Mouse (Mus musculus) hindbrain, embryonic 11.5 days (tissue): ENCODE measurements at regions not wholly inside any gene's neighbourhood (a gene's known extent, or its start where the extent isn't known, plus 50 kb on each side); places are given as distances from the start of the nearest gene placed in this dataset.

Experiments
- ATAC-seq: fragments of 200-750 bp; cut with Nextera tagmentation; 2 replicates; pipeline ENCODE4 v1.8.0; 2017; ENCODE audit warnings: mild to moderate bottlenecking, moderate TSS enrichment, moderate library complexity; ENCODE audit not compliant: low FRiP score
- DNase-seq: peaks from one replicate; pipeline ENCODE4 v3.0.0-alpha.2; 2015; ENCODE audit warnings: low spot score
- H3K27ac ChIP-seq: fragments of 300-500 bp; sonication (generic); 2 replicates; pipeline ENCODE4 v1.5.1; 2014; ENCODE audit warnings: mild to moderate bottlenecking, low read depth, low read length
- H3K27me3 ChIP-seq: fragments of 300-500 bp; sonication (generic); 2 replicates; pipeline ENCODE4 v1.6.1; 2014; ENCODE audit warnings: mild to moderate bottlenecking, low read length, moderate library complexity, mixed read lengths; ENCODE audit not compliant: control insufficient read depth, insufficient read depth
- H3K36me3 ChIP-seq: fragments of 300-500 bp; sonication (generic); 2 replicates; pipeline ENCODE4 v1.6.1; 2014; ENCODE audit warnings: mild to moderate bottlenecking, low read length, moderate library complexity, mixed read lengths; ENCODE audit not compliant: control insufficient read depth, insufficient read depth
- H3K4me1 ChIP-seq: fragments of 300-500 bp; sonication (generic); replicated peaks from 2 replicates; pipeline ENCODE4 v1.6.1; 2014; ENCODE audit warnings: low read length, mixed read lengths; ENCODE audit not compliant: control insufficient read depth, insufficient read depth
- H3K4me2 ChIP-seq: fragments of 300-500 bp; sonication (generic); replicated peaks from 2 replicates; pipeline ENCODE4 v1.6.1; 2014; ENCODE audit warnings: mild to moderate bottlenecking, low read depth, low read length
- H3K4me3 ChIP-seq: fragments of 300-500 bp; sonication (generic); 2 replicates; pipeline ENCODE4 v1.5.1; 2014; ENCODE audit warnings: low read depth, low read length
- H3K9ac ChIP-seq: fragments of 300-500 bp; sonication (generic); 2 replicates; pipeline ENCODE4 v1.6.1; 2014; ENCODE audit warnings: low read depth, low read length
- H3K9me3 ChIP-seq: fragments of 300-500 bp; sonication (generic); 2 replicates; pipeline ENCODE4 v1.6.1; 2016; ENCODE audit warnings: low read length; ENCODE audit not compliant: control insufficient read depth
- WGBS: fragments of 180-500 bp; shearing (Covaris S2); extraction: QIAGEN DNeasy Blood & Tissue Kit; methylation state at CpG from one replicate; pipeline ENCODE4 v1.1.7; 2014; 5-methylcytosine and 5-hydroxymethylcytosine counted together

- H3K4me2 ChIP-seq = no peak overlapping the region
- no peaks in the 10 kb centered on the region for H3K36me3 ChIP-seq
- H3K4me1 ChIP-seq = no peaks in the 10 kb centered on the region
- H3K9me3 ChIP-seq = no peaks in the 10 kb centered on the region
- H3K4me3 ChIP-seq = no peak overlapping the region
- H3K27ac ChIP-seq = no peak overlapping the region
- H3K27me3 ChIP-seq = no peaks in the 10 kb centered on the region
- no peak overlapping the region for H3K9ac ChIP-seq
- no peak for ATAC-seq
- WGBS = 84% methylated on average over 4 of the region's 4 CpGs
- no peak for DNase-seq
Measured at GRCm38 (mm10) chr19:60684417-60684816, 71.4 kb upstream of the Nanos1 start.

DNA sequence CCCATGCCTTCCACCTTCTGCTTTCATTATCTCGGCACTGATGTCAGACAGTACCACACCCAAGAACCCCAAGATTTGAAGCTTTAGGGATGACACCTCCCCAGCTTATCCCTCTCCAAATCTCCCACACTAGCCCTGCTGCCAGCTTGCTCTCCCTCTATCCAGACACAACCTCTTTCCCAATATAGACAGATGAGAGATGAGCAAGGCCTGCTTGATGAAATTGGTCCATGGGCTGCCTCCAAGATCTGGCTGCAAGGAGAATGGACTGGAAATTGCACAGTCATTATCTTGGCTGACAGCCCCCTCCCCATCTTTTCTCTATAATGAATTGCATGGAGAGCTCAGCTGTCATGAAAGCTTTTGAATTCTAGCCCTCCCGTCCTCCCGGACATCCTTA lies 73.5 kb upstream of the Nanos1 start:
- Histone ChIP-seq H3K4me2 (no peak overlapping the region), H3K27ac (no peak overlapping the region), H3K27me3 (no peaks in the 10 kb centered on the region), H3K4me3 (no peak overlapping the region), H3K36me3 (no peaks in the 10 kb centered on the region), H3K9me3 (no peaks in the 10 kb centered on the region), H3K9ac (no peak overlapping the region), H3K4me1 (no peaks in the 10 kb centered on the region)
- ATAC-seq = no peak
- DNase-seq = peak; percentile 11
- 72% methylated on average over 3 of the region's 3 CpGs for WGBS

GRCm38 (mm10) chr19:60681481-60681880 lies 74.3 kb upstream of the Nanos1 start:
- no peaks in the 10 kb centered on the region for H3K9me3 ChIP-seq
- no peak overlapping the region for H3K4me3 ChIP-seq
- H3K36me3 ChIP-seq = no peaks in the 10 kb centered on the region
- H3K27ac ChIP-seq = no peak overlapping the region
- H3K4me1 ChIP-seq = no peaks in the 10 kb centered on the region
- H3K9ac ChIP-seq = no peak overlapping the region
- no peak overlapping the region for H3K4me2 ChIP-seq
- DNase-seq (no peak), ATAC-seq (no peak)
- no peaks in the 10 kb centered on the region for H3K27me3 ChIP-seq
- 90% methylated on average over 1 of the region's 1 CpGs for WGBS

DNA sequence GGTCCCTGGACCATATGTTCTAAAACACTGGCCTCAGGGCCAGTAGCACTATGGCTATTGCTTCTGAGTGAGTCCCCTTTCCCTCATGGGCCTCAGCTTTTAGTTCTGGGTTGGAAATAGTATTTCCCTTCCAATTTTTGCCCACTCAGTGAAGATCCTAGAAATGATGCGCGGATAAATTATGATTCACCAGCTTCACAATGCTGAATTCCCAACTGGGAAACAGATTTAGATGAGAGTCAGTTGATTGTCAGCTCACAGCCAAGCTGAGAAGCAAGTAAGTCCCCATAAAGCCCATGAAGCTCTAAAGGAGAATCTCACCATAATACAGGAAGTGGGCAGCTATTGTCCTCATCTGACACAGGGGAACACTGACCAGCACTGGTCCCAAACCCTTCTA lies 77.6 kb upstream of the Nanos1 start:
- no peak overlapping the region for H3K27ac ChIP-seq
- H3K4me3 ChIP-seq = no peak overlapping the region
- H3K9ac ChIP-seq = no peak overlapping the region
- no peaks in the 10 kb centered on the region for H3K9me3 ChIP-seq
- DNase-seq (no peak), ATAC-seq (no peak)
- 95% methylated on average over 2 of the region's 2 CpGs for WGBS
- H3K27me3 ChIP-seq = no peaks in the 10 kb centered on the region
- no peaks in the 10 kb centered on the region for H3K4me1 ChIP-seq
- H3K36me3 ChIP-seq = no peaks in the 10 kb centered on the region
- no peak overlapping the region for H3K4me2 ChIP-seq

DNA sequence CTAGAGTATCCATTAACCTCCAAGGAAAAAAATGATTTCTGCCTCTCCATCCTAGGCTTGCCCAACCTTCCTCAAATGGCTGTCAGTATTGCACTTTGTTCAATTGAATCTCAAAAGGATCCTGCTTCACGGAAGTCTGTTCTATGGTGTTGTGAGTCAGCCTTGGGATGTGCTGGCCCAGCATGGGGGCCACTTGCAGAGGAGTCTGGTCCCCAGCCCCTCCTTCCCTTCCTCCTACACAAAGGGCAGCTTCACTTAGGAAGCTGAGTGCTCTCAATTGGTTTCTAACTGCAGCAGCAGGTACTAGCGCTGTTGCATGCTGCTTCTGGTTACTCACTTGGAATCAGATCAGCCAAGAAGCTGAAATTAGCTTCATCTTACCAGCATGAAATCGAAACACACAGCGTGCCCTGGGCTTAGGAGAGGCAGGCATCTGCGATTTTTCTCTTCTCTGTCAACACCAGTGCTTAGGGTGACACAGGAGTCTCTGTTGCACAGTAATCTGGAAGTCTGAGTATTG lies 80.8 kb upstream of the Nanos1 start:
- H3K27me3 ChIP-seq = no peaks in the 10 kb centered on the region
- DNase-seq (no peak), ATAC-seq (no peak)
- whole genome bisulfite sequencing = 37% methylated on average over 5 of the region's 5 CpGs
- H3K4me2 ChIP-seq = no peak overlapping the region
- no peaks in the 10 kb centered on the region for H3K4me1 ChIP-seq
- H3K4me3 ChIP-seq = no peak overlapping the region
- H3K9me3 ChIP-seq = no peaks in the 10 kb centered on the region
- H3K36me3 ChIP-seq = no peaks in the 10 kb centered on the region
- no peak overlapping the region for H3K9ac ChIP-seq
- H3K27ac ChIP-seq = no peak overlapping the region

DNA sequence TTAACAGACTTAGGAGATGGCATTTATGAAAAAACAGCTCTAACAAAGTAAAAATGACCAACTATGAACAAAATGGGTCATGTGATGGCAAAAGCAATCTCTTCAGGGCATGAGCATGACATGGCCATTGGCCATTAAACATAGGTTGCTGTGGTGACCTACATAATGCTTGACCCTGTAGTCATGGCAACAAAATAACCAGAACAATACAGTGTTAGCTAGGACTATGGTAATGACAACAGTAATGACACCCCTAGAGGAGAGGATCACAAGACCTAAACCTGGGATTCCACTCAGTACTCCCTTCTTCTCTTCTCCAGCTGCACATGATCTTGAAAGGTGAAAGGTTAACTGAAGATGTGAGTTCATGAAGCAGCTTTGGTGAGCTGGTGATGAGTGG lies 85.0 kb upstream of the Nanos1 start:
- Histone ChIP-seq H3K4me2 (no peak overlapping the region), H3K27ac (no peak overlapping the region), H3K4me1 (no peaks in the 10 kb centered on the region), H3K9me3 (no peaks in the 10 kb centered on the region), H3K9ac (no peak overlapping the region), H3K27me3 (no peaks in the 10 kb centered on the region), H3K4me3 (no peak overlapping the region), H3K36me3 (no peaks in the 10 kb centered on the region)
- no peak for ATAC-seq
- DNase-seq = no peak

GRCm38 (mm10) chr19:60665842-60666241 lies 85.0 kb upstream of the Cacul1 start:
- DNase-seq (no peak), ATAC-seq (no peak)
- Histone ChIP-seq H3K4me1 (no peaks in the 10 kb centered on the region), H3K27me3 (no peaks in the 10 kb centered on the region), H3K4me2 (no peak overlapping the region), H3K9ac (no peak overlapping the region), H3K27ac (no peak overlapping the region), H3K36me3 (no peaks in the 10 kb centered on the region), H3K9me3 (no peaks in the 10 kb centered on the region), H3K4me3 (no peak overlapping the region)
- WGBS = 91% methylated on average over 7 of the region's 7 CpGs

DNA sequence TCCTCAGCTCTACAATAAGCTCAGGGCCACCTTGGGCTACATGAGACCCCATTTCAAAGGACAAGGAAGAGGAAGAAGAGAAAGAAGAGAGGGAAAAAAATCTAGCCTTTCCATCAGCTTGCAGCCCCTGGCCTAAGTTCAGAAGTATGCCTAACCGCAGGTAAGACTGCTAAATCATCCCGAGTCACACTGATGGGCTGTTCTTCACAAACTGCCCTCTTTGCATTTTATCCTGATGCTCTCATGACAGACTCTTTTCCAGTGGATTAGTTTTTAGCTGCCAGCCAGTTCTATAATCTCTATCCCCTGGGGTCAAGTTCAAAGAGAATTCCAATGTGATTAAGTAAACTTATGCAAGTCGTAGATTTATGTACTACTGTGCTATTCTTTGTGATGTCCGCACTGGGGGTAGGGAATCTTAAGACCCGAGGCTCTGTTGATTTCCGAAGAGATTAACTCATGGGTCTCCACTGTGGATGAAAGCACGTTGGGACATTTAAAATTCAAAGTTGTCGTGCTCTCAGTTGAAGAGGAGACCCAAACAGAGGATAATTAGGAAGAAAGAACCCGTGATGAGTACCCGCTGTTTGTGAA lies 70.4 kb upstream of the Cacul1 start:
- Histone ChIP-seq H3K36me3 (no peaks in the 10 kb centered on the region), H3K27ac (no peak overlapping the region), H3K4me1 (no peaks in the 10 kb centered on the region), H3K9me3 (no peaks in the 10 kb centered on the region), H3K27me3 (no peaks in the 10 kb centered on the region), H3K4me3 (no peak overlapping the region), H3K4me2 (no peak overlapping the region), H3K9ac (no peak overlapping the region)
- 31% methylated on average over 10 of the region's 10 CpGs for WGBS
- no peak for ATAC-seq
- DNase-seq = no peak

- no peaks in the 10 kb centered on the region for H3K9me3 ChIP-seq
- no peaks in the 10 kb centered on the region for H3K27me3 ChIP-seq
- DNase-seq (no peak), ATAC-seq (no peak)
- no peak overlapping the region for H3K4me3 ChIP-seq
- H3K27ac ChIP-seq = no peak overlapping the region
- no peak overlapping the region for H3K9ac ChIP-seq
- no peak overlapping the region for H3K4me2 ChIP-seq
- WGBS = 78% methylated on average over 2 of the region's 2 CpGs
- H3K4me1 ChIP-seq = no peaks in the 10 kb centered on the region
- H3K36me3 ChIP-seq = no peaks in the 10 kb centered on the region
Measured at GRCm38 (mm10) chr19:60640065-60640464, 59.2 kb upstream of the Cacul1 start.
